Mouse (Mus musculus) retina, postnatal 7 days (tissue): ENCODE measurements around the gene Srl.
"Not testable (repeated sequence)": the region's sequence is repeated elsewhere in the genome, so short reads cannot be mapped to it uniquely, and the experiment has no call there.

Source experiments
- DNase-seq: peaks from one replicate; pipeline ENCODE4 v3.0.0-alpha.2; 2012; ENCODE audit warnings: low read depth, low spot score

The Srl gene

GRCm38 (mm10) chr16:4474040-4474881 is 67.4 kb downstream of the Srl start:
- DNase-seq, result not testable (repeated sequence)

GRCm38 (mm10) chr16:4473231-4473630 is 68.4 kb downstream of the Srl start:
- no peak for DNase-seq

GRCm38 (mm10) chr16:4472687-4473086 is 68.9 kb downstream of the Srl start:
- DNase-seq, result no peak

GRCm38 (mm10) chr16:4469599-4470352 is 71.8 kb downstream of the Srl start:
- DNase-seq, result no peak

- no peak for DNase-seq
Observed at GRCm38 (mm10) chr16:4464529-4465089, 77.0 kb downstream of the Srl start.

- no peak for DNase-seq
Observed at GRCm38 (mm10) chr16:4457927-4458326, 83.7 kb downstream of the Srl start.

- no peak for DNase-seq
Observed at GRCm38 (mm10) chr16:4456391-4456790, 85.2 kb downstream of the Srl start.

- DNase-seq, result no peak
Observed at GRCm38 (mm10) chr16:4455693-4456092, 85.9 kb downstream of the Srl start.

- no peak for DNase-seq
Observed at GRCm38 (mm10) chr16:4454563-4454962, 87.1 kb downstream of the Srl start.

- no peak for DNase-seq
Observed at GRCm38 (mm10) chr16:4449418-4449817, 92.2 kb downstream of the Srl start.

- DNase-seq, result no peak
Observed at GRCm38 (mm10) chr16:4448235-4448634, 93.4 kb downstream of the Srl start.

- DNase-seq, result no peak
Observed at GRCm38 (mm10) chr16:4446395-4446794, 95.2 kb downstream of the Srl start.

- DNase-seq, result no peak
Observed at GRCm38 (mm10) chr16:4444378-4444777, 97.2 kb downstream of the Srl start.

- no peak for DNase-seq
Observed at GRCm38 (mm10) chr16:4439302-4440066, 102.1 kb downstream of the Srl start.

GRCm38 (mm10) chr16:4436738-4437137 is 104.9 kb downstream of the Srl start:
- no peak for DNase-seq

- DNase-seq, result no peak
Observed at GRCm38 (mm10) chr16:4435371-4435770, 106.2 kb downstream of the Srl start.

GRCm38 (mm10) chr16:4431841-4432240 is 109.8 kb downstream of the Srl start:
- no peak for DNase-seq

GRCm38 (mm10) chr16:4431013-4431412 is 110.6 kb downstream of the Srl start:
- DNase-seq, result no peak

- DNase-seq, result no peak
Observed at GRCm38 (mm10) chr16:4430232-4430631, 111.4 kb downstream of the Srl start.
